Mouse (Mus musculus) midbrain, embryonic 11.5 days (tissue): ENCODE data around the gene Pnpt1. TPM values are rescaled to one million over a fixed set of nuclear protein-coding genes. Genes with fewer than 3 reads are reported as not detected.

Source experiments
- ATAC-seq: fragments of 200-750 bp; cut with Nextera tagmentation; 2 replicates; pipeline ENCODE4 v1.8.0; 2017; ENCODE audit warnings: moderate TSS enrichment, moderate library complexity; ENCODE audit not compliant: low FRiP score
- DNase-seq: peaks from one replicate; pipeline ENCODE4 v3.0.0; 2015; ENCODE audit warnings: low spot score; ENCODE audit errors: missing footprints
- H3K27ac ChIP-seq: fragments of 300-500 bp; sonication (generic); 2 replicates; pipeline ENCODE4 v1.5.1; 2014; ENCODE audit warnings: low read depth, low read length
- H3K27me3 ChIP-seq: fragments of 300-500 bp; sonication (generic); 2 replicates; pipeline ENCODE4 v1.6.1; 2014; ENCODE audit warnings: mild to moderate bottlenecking, low read length, moderate library complexity, mixed read lengths; ENCODE audit not compliant: control insufficient read depth, insufficient read depth
- H3K36me3 ChIP-seq: fragments of 300-500 bp; sonication (generic); 2 replicates; pipeline ENCODE4 v1.6.1; 2014; ENCODE audit warnings: mild to moderate bottlenecking, low read length, moderate library complexity, mixed read lengths; ENCODE audit not compliant: control insufficient read depth, insufficient read depth
- H3K4me1 ChIP-seq: fragments of 300-500 bp; sonication (generic); 2 replicates; pipeline ENCODE4 v1.6.1; 2014; ENCODE audit warnings: low read length; ENCODE audit not compliant: control insufficient read depth, insufficient read depth
- H3K4me2 ChIP-seq: fragments of 300-500 bp; sonication (generic); 2 replicates; pipeline ENCODE4 v1.6.1; 2014; ENCODE audit warnings: mild to moderate bottlenecking, moderate library complexity
- H3K4me3 ChIP-seq: fragments of 300-500 bp; sonication (generic); 2 replicates; pipeline ENCODE4 v1.5.1; 2014; ENCODE audit warnings: low read depth, low read length
- H3K9ac ChIP-seq: fragments of 300-500 bp; sonication (generic); 2 replicates; pipeline ENCODE4 v1.6.1; 2014; ENCODE audit warnings: low read length
- H3K9me3 ChIP-seq: fragments of 300-500 bp; sonication (generic); 2 replicates; pipeline ENCODE4 v1.6.1; 2016; ENCODE audit warnings: low read length; ENCODE audit not compliant: control insufficient read depth
- WGBS: fragments of 180-500 bp; shearing (Covaris S2); extraction: QIAGEN DNeasy Blood & Tissue Kit; methylation state at CpG from one replicate; pipeline ENCODE4 v1.1.7; 2014; 5-methylcytosine and 5-hydroxymethylcytosine counted together
- polyA plus RNA-seq: library from polyadenylated mRNA; unstranded; fragments of >200 nt; fragmentation: Nextera tagmentation; extraction: Ambion mirVana; gene quantifications from 2 replicates; pipeline ENCODE4 v1.2.1, GENCODE M21; 2014

The Pnpt1 gene
- 38.3 and 48.3 TPM in 2 replicates for polyA plus RNA-seq

GRCm38 (mm10) chr11:29130385-29131355 lies at the start of gene Pnpt1:
Gene Pnpt1 (plus strand): TSS chr11:29130744.
- Histone ChIP-seq H3K4me1 (no peaks in the 10 kb centered on the region), H3K4me2 (peak within 1 kb of the TSS; percentile 60), H3K36me3 (0 out of 2 replicates have a peak, but pooled peaks cover 2% of the 10 kb centered on the region), H3K27ac (no peak within 1 kb of the TSS), H3K9ac (peak within 1 kb of the TSS; percentile 71), H3K9me3 (no peaks in the 10 kb centered on the region), H3K27me3 (no peaks in the 10 kb centered on the region), H3K4me3 (peak within 1 kb of the TSS; percentile 54)
- DNase-seq (peak; percentile 98), ATAC-seq (peak; percentile 100)
- WGBS, result 5% methylated on average over 50 of the region's 50 CpGs

GRCm38 (mm10) chr11:29092403-29092802 lies 38.1 kb upstream of the Pnpt1 start:
- ATAC-seq (no peak), DNase-seq (no peak)
- Histone ChIP-seq H3K4me1 (no peaks in the 10 kb centered on the region), H3K9me3 (no peaks in the 10 kb centered on the region), H3K9ac (no peak overlapping the region), H3K4me2 (no peak overlapping the region), H3K4me3 (no peak overlapping the region), H3K36me3 (no peaks in the 10 kb centered on the region), H3K27ac (no peak overlapping the region), H3K27me3 (no peaks in the 10 kb centered on the region)
- 87% methylated on average over 2 of the region's 2 CpGs for WGBS

- no peak for DNase-seq
Observed at GRCm38 (mm10) chr11:29098926-29099325, 31.6 kb upstream of the Pnpt1 start.

GRCm38 (mm10) chr11:29129862-29130384 lies 621 bp upstream of the Pnpt1 start:
- H3K4me2 ChIP-seq, result peak overlapping the region; percentile 60
- H3K27me3 ChIP-seq, result no peaks in the 10 kb centered on the region
- ATAC-seq (peak; percentile 63), DNase-seq (no peak)
- WGBS, result 70% methylated on average over 11 of the region's 11 CpGs
- H3K4me3 ChIP-seq, result peak overlapping the region; percentile 54
- no peaks in the 10 kb centered on the region for H3K4me1 ChIP-seq
- H3K27ac ChIP-seq, result no peak overlapping the region
- H3K36me3 ChIP-seq, result 0 out of 2 replicates have a peak, but pooled peaks cover 2% of the 10 kb centered on the region
- H3K9ac ChIP-seq, result peak overlapping the region; percentile 71
- H3K9me3 ChIP-seq, result no peaks in the 10 kb centered on the region

More at GRCm38 (mm10) chr11:29098926-29099325, 31.6 kb upstream of the Pnpt1 start:
- Histone ChIP-seq H3K27me3 (no peaks in the 10 kb centered on the region), H3K4me1 (no peaks in the 10 kb centered on the region), H3K9ac (no peak overlapping the region), H3K27ac (no peak overlapping the region), H3K9me3 (no peaks in the 10 kb centered on the region), H3K4me2 (no peak overlapping the region), H3K4me3 (no peak overlapping the region), H3K36me3 (no peaks in the 10 kb centered on the region)
- 50% methylated on average over 2 of the region's 2 CpGs for WGBS
- ATAC-seq, result no peak

GRCm38 (mm10) chr11:29140671-29141070 lies 10.1 kb downstream of the Pnpt1 start:
- Histone ChIP-seq H3K36me3 (0 out of 2 replicates have a peak, but pooled peaks cover 3% of the 10 kb centered on the region), H3K27me3 (no peaks in the 10 kb centered on the region), H3K27ac (no peak overlapping the region), H3K4me1 (no peaks in the 10 kb centered on the region), H3K9me3 (no peaks in the 10 kb centered on the region), H3K4me2 (no peak overlapping the region), H3K4me3 (no peak overlapping the region), H3K9ac (no peak overlapping the region)
- WGBS, result 78% methylated on average over 1 of the region's 1 CpGs
- DNase-seq (no peak), ATAC-seq (no peak)

- 99% methylated on average over 2 of the region's 2 CpGs for WGBS
- Histone ChIP-seq H3K27ac (no peak overlapping the region), H3K4me1 (no peaks in the 10 kb centered on the region), H3K36me3 (peaks cover 5% of the 10 kb centered on the region), H3K9ac (no peak overlapping the region), H3K27me3 (no peaks in the 10 kb centered on the region), H3K4me3 (no peak overlapping the region), H3K9me3 (no peaks in the 10 kb centered on the region), H3K4me2 (no peak overlapping the region)
- DNase-seq, result peak; percentile 35
- ATAC-seq, result no peak
Observed at GRCm38 (mm10) chr11:29148901-29149300, 18.4 kb downstream of the Pnpt1 start.

GRCm38 (mm10) chr11:29163569-29163968 lies 33.0 kb downstream of the Pnpt1 start:
- no peaks in the 10 kb centered on the region for H3K36me3 ChIP-seq
- no peaks in the 10 kb centered on the region for H3K4me1 ChIP-seq
- no peak for DNase-seq
- H3K27ac ChIP-seq, result no peak overlapping the region
- no peak overlapping the region for H3K4me2 ChIP-seq
- H3K9me3 ChIP-seq, result no peaks in the 10 kb centered on the region
- no peaks in the 10 kb centered on the region for H3K27me3 ChIP-seq
- no peak overlapping the region for H3K4me3 ChIP-seq
- no peak for ATAC-seq
- 97% methylated on average over 4 of the region's 4 CpGs for WGBS
- no peak overlapping the region for H3K9ac ChIP-seq

GRCm38 (mm10) chr11:29171959-29172391 lies 41.4 kb downstream of the Pnpt1 start:
- H3K27ac ChIP-seq, result peak overlapping the region; percentile 59
- no peaks in the 10 kb centered on the region for H3K27me3 ChIP-seq
- H3K4me2 ChIP-seq, result peak overlapping the region; percentile 91
- DNase-seq, result no peak
- H3K4me3 ChIP-seq, result peak overlapping the region; percentile 89
- peaks cover 14% of the 10 kb centered on the region for H3K4me1 ChIP-seq
- no peaks in the 10 kb centered on the region for H3K9me3 ChIP-seq
- ATAC-seq, result peak; percentile 5
- peak overlapping the region; percentile 99 for H3K9ac ChIP-seq
- H3K36me3 ChIP-seq, result no peaks in the 10 kb centered on the region
- under 1% methylated on average over 34 of the region's 34 CpGs for WGBS
